Mouse (Mus musculus) limb, embryonic 14.5 days (tissue): ENCODE results near the gene Hoxc5. TPM values are rescaled to one million over a fixed set of nuclear protein-coding genes. Genes with fewer than 3 reads are reported as not detected.
A peak's percentile ranks its signal among the peaks of the same experiment; 100 is the strongest.

Experiments used
- ATAC-seq: fragments of 200-750 bp; cut with Nextera tagmentation; 2 replicates; pipeline ENCODE4 v1.8.0; 2017; ENCODE audit warnings: low read depth, moderate number of reproducible peaks, moderate TSS enrichment; ENCODE audit not compliant: low FRiP score
- DNase-seq: peaks from one replicate; pipeline ENCODE4 v3.0.0-alpha.2; 2015; ENCODE audit warnings: low spot score
- H3K27ac ChIP-seq: fragments of 300-500 bp; sonication (generic); replicated peaks from 2 replicates; pipeline ENCODE4 v1.5.1; 2014; ENCODE audit warnings: low read depth, mild to moderate bottlenecking, low read length, moderate library complexity, mixed read lengths
- H3K27me3 ChIP-seq: fragments of 300-500 bp; sonication (generic); 2 replicates; pipeline ENCODE4 v1.6.1; 2014; ENCODE audit warnings: low read length, mixed read lengths; ENCODE audit not compliant: control insufficient read depth, insufficient read depth
- H3K36me3 ChIP-seq: fragments of 300-500 bp; sonication (generic); 2 replicates; pipeline ENCODE4 v1.6.1; 2014; ENCODE audit warnings: mild to moderate bottlenecking, low read length, moderate library complexity, mixed read lengths; ENCODE audit not compliant: control insufficient read depth, insufficient read depth
- H3K4me1 ChIP-seq: fragments of 300-500 bp; sonication (generic); 2 replicates; pipeline ENCODE4 v1.6.1; 2014; ENCODE audit warnings: antibody characterized with exemption, low read length, mixed read lengths; ENCODE audit not compliant: control insufficient read depth, insufficient read depth
- H3K4me2 ChIP-seq: fragments of 300-500 bp; sonication (generic); replicated peaks from 2 replicates; pipeline ENCODE4 v1.6.1; 2014; ENCODE audit warnings: low read depth, mild to moderate bottlenecking, low read length, moderate library complexity; ENCODE audit not compliant: severe bottlenecking
- H3K4me3 ChIP-seq: fragments of 300-500 bp; sonication (generic); replicated peaks from 2 replicates; pipeline ENCODE4 v1.5.1; 2014; ENCODE audit warnings: low read length
- H3K9ac ChIP-seq: fragments of 300-500 bp; sonication (generic); 2 replicates; pipeline ENCODE4 v1.6.1; 2014; ENCODE audit warnings: mild to moderate bottlenecking, low read depth, low read length, moderate library complexity; ENCODE audit not compliant: severe bottlenecking
- H3K9me3 ChIP-seq: fragments of 300-500 bp; sonication (generic); 2 replicates; pipeline ENCODE4 v1.6.1; 2016; ENCODE audit warnings: low read length; ENCODE audit not compliant: control insufficient read depth
- POLR2A ChIP-seq: fragments of 200-500 bp; IDR thresholded peaks from 2 replicates; pipeline ENCODE4 v1.8.0; 2012; ENCODE audit warnings: inconsistent platforms, mild to moderate bottlenecking, moderate library complexity, borderline replicate concordance; ENCODE audit not compliant: insufficient read depth, insufficient read length; ENCODE audit errors: extremely low read depth
- WGBS: fragments of 180-500 bp; shearing (Covaris S2); extraction: QIAGEN DNeasy Blood & Tissue Kit; methylation state at CpG from one replicate; pipeline ENCODE4 v1.1.7; 2014; 5-methylcytosine and 5-hydroxymethylcytosine counted together
- polyA plus RNA-seq, 2 experiments: library from polyadenylated mRNA; depleted of rRNA in 1 of 2; stranded (reverse) in 1 of 2; unstranded in 1 of 2; fragments of >200 nt; fragmentation: Nextera tagmentation in 1 of 2; extraction: Ambion mirVana in 1 of 2; gene quantifications; 2 replicates each; pipeline versions ENCODE4 v1.2.1 to v1.2.3; 2012 to 2014

Hoxc5 gene
- polyA plus RNA-seq, 2 experiments, result 3.5 to 9.0 TPM

DNA sequence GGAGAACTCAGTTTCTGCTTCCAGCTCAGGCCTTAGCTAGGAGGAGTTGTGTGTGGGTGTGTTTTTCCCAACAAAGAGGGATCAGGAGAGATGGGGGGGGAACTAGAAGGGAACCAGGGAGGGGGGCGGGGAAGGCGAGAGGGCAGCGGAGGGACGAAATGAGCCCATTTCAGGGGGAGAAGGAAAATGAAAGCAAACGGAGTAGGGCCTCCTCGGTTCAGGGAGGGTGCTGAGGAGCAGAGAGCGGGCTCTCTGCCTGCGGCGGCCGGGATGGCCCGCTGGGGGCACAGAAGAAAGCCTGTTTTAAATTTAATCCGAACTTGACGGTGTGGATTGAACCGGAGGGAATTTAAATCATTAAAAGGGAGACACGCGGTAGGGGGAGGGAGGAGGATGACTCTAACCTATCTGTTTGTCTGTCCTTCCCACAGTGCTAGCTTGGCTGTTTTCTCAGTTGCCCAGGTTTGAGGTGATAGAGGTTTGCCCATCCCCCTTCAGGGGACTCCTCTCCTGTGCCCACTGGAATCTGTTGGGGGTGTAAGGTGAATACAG, 10.3 kb downstream of the Hoxc5 start:
- Histone ChIP-seq H3K9ac (peak overlapping the region; percentile 46), H3K36me3 (no peaks in the 10 kb centered on the region), H3K9me3 (no peaks in the 10 kb centered on the region), H3K4me1 (peaks cover 9% of the 10 kb centered on the region), H3K4me3 (peak overlapping the region; percentile 26), H3K27ac (no peak overlapping the region), H3K4me2 (peak overlapping the region; percentile 43), H3K27me3 (peaks cover 95% of the 10 kb centered on the region)
- no peak for TF ChIP-seq POLR2A
- WGBS, result 3% methylated on average over 16 of the region's 16 CpGs
- DNase-seq (no peak), ATAC-seq (no peak)

DNA sequence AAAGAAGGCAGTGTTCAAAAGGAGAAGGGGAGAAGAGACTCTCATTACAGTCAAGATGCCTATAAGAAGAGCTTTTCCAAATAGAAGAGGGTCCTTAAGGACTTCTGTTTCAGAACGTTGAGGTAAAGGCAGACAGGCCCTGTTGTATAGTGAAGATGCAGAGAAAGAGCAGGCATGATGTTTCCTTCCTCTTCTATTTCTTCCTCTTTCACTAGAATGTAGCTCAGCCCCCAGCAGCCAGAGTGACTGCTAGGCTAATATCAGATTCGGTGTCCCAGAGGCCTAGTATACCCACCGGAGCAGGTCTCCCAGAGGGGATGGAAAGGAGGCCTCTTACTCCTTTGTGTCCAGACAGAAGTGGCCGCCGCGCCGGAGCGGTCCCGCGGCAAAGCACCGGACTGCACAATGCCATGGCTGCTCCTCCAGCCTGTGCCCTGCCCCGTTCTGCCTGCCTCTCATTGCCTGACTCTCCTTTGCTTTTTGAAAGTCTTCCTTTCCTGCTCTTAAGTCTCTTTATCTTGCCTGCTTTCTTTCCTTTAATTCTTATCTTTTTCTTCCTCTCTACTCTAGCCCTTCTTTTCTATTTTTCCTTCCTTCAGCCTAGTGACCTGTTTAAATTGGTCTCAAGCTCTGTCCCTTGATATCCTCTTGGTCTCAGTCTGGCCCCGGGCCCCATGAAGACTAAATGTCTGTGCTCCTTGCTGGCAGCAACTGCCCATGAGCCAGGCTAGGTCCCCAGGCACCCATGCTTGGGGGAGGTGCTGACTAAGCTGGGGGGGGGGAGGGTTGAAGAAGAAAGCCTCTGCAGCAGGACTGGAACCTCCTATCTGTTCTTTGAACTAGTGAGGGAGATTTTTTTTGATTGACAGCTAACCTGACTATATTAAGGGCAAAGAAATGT, 11.6 kb downstream of the Hoxc5 start:
- Histone ChIP-seq H3K4me3 (no peak overlapping the region), H3K4me2 (peak overlapping the region; percentile 25; the same call in 1 of the 2 replicates), H3K27ac (no peak overlapping the region), H3K27me3 (peaks cover 94% of the 10 kb centered on the region), H3K36me3 (no peaks in the 10 kb centered on the region), H3K9me3 (no peaks in the 10 kb centered on the region), H3K4me1 (peaks cover 9% of the 10 kb centered on the region), H3K9ac (0 out of 2 replicates have a peak overlapping the region, but pooled peaks have one; percentile 13)
- TF ChIP-seq POLR2A, result no peak
- 5% methylated on average over 13 of the region's 13 CpGs for WGBS
- DNase-seq (no peak), ATAC-seq (no peak)

DNA sequence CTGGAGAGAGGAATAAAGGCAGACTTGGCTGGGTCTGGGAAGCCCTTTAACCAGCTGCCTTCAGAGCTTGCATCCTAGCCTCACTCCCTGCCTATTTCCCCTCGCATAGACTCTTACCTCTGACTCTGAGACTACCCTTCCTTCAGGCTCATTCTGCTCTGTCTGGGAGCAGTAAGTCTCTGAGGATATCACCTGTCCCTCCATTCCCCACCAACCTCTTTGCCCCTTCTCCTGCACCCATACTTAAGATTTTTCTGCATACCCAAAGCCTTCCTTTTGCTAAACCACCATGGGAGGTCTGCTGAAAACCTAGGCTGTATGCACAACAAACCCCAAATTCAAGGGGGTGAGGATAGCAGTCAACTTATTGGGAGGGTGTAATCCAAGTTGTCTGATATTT, 12.7 kb downstream of the Hoxc5 start:
- DNase-seq (no peak), ATAC-seq (no peak)
- H3K9me3 ChIP-seq, result no peaks in the 10 kb centered on the region
- no peaks in the 10 kb centered on the region for H3K36me3 ChIP-seq
- peaks cover 9% of the 10 kb centered on the region for H3K4me1 ChIP-seq
- H3K4me2 ChIP-seq, result no peak overlapping the region
- no peak for TF ChIP-seq POLR2A
- no peak overlapping the region for H3K9ac ChIP-seq
- H3K27me3 ChIP-seq, result peaks cover 95% of the 10 kb centered on the region
- 0% methylated on average over 1 of the region's 1 CpGs for WGBS
- no peak overlapping the region for H3K27ac ChIP-seq
- no peak overlapping the region for H3K4me3 ChIP-seq

DNA sequence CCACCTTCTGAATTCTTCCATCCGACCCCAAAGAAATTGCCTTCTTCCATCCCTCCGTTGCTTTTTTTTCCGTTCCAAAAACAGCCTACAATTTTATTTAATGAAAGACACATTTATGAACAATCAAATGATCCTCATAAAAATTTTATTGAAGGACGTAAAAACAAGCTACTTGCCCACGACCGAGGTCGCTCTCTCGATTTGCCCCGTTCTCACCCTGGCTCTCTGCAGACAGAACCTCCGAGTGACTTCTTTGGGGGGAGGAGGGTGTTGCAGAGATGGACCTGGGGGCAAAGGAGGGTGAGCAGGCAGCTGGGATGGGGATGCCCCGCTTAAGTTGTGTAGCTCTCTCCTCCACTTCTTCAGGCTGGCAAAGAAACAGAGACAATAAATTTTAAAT, 13.1 kb downstream of the Hoxc5 start:
- ATAC-seq (no peak), DNase-seq (no peak)
- H3K4me3 ChIP-seq, result peak overlapping the region; percentile 42; the same call in 1 of the 2 replicates
- no peak for TF ChIP-seq POLR2A
- peak overlapping the region; percentile 62; the same call in 1 of the 2 replicates for H3K4me2 ChIP-seq
- H3K27me3 ChIP-seq, result peaks cover 95% of the 10 kb centered on the region
- H3K36me3 ChIP-seq, result no peaks in the 10 kb centered on the region
- H3K27ac ChIP-seq, result no peak overlapping the region
- H3K9me3 ChIP-seq, result no peaks in the 10 kb centered on the region
- H3K4me1 ChIP-seq, result peaks cover 9% of the 10 kb centered on the region
- no peak overlapping the region for H3K9ac ChIP-seq
- WGBS, result 3% methylated on average over 11 of the region's 11 CpGs

DNA sequence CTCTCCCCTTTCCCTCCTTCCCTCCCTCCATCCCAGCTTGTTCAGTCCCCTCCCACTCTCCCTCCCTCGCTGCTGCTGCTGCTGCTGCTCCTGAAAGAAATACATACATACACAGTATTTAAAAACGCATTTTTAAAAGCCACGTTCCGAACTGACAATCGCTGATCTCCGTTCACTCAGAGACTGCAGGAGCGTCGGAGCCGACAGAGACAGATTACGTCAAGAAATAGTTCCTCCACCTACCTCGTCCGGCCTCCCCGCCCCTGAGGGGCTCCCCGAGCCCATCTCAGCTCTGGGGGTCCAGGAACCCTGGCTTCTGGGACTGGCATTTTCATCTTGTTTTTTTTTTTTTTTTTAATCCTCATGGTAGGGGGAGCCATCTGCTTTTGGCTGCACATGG, 13.7 kb downstream of the Hoxc5 start:
- Histone ChIP-seq H3K4me1 (peaks cover 9% of the 10 kb centered on the region), H3K27ac (no peak overlapping the region), H3K9ac (peak overlapping the region; percentile 53; the same call in 1 of the 2 replicates), H3K27me3 (peaks cover 95% of the 10 kb centered on the region), H3K4me3 (peak overlapping the region; percentile 42), H3K4me2 (peak overlapping the region; percentile 62), H3K9me3 (no peaks in the 10 kb centered on the region), H3K36me3 (no peaks in the 10 kb centered on the region)
- 1% methylated on average over 14 of the region's 14 CpGs for WGBS
- DNase-seq (no peak), ATAC-seq (no peak)
- no peak for TF ChIP-seq POLR2A
